Mouse (Mus musculus): ENCODE measurements around the gene Pfn3. TPM values are rescaled to one million over a fixed set of nuclear protein-coding genes. Genes with fewer than 3 reads are reported as not detected.

The Pfn3 gene
- total RNA-seq, 2 experiments from 2014 or later, result not detected

DNA sequence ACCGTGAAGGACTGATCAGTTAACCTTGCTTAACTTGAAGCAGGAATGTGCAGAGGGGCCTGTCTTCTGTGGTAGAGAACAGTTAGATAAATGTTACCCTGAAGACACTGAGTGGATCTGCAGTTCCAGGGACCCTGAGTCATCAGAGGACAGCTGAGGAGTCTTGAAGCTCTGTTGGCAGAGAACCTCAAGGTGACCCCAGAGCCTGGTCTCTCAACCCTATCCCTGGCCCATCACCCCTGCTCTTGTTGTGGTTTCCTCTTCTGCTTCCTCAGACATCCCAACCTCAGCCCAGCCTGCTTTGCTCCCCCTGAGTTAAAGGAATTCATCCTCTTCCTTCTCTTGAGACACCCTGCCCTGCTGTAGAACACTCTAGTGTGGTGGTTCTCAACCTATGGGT lies 16.9 kb downstream of the Pfn3 start, which contains the start of gene Slc34a1:
Gene Slc34a1, plus strand, starts transcription at position 100 of the 400 bp plus-strand sequence.
- no peak for DNase-seq

DNA sequence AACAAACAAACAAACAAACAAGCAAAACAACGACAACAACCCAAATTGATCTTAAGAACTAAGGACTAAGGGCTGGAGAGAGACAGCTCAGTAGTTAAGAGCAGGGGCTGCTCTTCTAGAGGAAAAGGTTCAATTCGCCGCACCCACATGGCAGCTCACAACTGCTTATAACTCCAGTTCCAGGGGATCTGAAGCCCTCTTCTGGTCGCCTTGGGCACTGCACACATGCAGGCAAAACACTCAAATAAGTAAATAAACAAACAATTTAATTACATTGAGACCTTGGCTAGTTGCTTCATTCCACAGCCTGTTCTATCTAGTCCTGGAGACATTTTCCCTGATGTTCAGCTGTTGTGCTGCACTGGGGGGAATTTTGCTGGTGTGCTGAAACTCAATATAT lies 22.1 kb downstream of the Pfn3 start:
- DNase-seq, result no peak

DNA sequence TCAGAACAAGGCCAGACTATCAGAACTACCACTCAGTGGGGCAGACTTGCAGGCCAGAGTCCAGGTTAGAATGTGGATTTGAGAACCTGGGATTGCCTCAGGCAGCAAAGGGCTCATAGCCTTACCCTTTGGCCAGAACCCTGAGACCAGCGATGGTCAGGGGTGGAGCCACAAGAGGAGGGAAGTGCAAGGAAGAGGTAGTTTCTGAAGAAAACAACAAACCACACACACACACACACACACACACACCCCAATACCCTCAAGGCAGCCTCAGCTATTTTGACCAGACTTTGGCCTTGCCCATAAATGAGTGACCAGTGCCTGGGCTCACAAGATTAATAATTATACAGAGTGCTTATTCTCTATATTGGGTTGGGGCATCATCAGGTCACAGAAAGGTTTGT lies 23.4 kb downstream of the Pfn3 start:
- no peak for DNase-seq

DNA sequence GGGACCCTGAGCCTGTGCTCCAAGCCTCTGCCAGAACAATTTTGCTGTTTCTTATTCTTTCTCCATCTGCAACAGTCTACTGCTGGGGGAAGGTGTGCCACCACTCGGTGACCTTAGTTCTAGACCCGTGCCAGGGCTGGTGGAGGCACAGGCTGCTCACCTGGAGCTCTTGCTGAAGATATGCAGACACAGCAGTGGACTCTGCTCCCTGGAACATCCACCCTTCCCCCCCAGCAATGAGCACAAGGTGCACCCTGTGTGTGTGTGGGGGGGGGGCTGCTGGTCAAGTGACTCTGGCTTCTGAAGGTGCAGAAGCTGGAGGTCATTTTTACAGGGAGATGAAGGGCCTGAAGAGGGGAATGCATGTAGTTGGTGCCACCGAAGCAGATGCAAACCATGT lies 24.4 kb downstream of the Pfn3 start:
- no peak for DNase-seq

DNA sequence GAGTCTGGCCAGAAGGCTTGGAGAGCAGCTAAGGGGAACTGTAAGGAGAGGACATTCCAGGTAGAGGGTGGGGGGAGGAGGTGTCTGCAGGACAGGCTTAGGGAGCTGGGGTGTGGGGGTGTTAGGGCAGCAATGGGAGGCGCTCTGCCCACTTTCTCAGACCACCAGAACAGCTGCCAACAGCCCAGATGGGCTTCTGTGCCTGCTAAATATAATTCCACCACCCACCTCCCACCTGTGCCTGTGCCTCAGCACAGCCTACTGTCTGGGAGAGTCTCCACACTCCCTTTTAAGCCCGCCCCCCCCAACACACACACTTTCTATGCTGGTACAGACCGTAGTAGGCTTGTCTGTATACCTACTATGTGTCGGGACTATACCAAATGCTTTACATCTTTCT lies 33.2 kb downstream of the Pfn3 start:
- no peak for DNase-seq

DNA sequence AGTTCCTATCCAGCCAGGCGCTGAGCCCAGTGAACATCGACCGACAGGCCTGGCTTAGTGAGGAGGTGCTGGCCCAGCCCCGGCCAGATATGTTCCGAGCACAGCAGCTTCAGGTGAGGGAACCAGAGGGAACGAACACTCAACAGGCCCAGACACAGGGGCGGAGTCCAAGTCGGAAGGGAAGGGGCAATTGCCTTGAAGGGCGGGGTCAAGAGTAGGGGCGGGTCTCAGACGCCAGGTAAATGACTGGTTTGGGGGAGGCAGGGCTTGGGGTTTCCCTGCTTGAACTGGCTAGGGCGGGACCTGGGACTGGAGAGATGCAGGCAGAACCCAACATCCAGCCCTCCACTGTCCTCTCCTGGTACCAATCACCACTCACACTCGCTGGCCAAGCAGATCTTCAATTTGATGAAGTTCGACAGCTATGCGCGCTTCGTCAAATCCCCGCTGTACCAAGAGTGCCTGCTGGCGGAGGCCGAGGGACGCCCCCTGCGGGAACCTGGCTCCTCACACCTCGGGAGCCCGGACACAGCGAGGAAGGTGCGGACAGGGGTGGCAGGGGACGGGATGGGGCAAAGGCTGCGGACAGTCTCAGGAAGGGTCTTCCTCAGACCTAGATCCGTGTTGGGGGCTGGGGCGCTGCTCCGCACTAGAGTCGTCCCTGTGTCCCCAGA lies 36.0 kb downstream of the Pfn3 start:
- DNase-seq, result no peak

DNA sequence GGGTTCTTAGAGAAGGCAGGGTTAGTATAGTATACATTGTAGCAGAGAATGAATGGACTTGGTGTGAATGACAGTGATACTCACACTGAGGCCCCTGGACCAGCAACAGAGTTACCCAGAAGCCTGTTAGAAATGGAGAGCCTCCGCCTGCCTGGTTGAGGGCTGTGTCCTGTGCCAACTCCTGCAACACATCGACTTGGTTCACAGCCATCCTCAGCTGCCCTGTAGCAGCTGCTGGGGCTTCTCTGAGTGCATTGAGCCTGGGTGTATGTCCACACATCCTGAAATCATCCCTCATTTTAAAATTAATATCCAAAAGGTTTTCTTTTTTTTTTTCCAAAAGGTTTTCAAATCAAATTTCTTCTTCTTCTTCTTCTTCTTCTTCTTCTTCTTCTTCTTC lies 39.2 kb downstream of the Pfn3 start:
- no peak for DNase-seq

DNA sequence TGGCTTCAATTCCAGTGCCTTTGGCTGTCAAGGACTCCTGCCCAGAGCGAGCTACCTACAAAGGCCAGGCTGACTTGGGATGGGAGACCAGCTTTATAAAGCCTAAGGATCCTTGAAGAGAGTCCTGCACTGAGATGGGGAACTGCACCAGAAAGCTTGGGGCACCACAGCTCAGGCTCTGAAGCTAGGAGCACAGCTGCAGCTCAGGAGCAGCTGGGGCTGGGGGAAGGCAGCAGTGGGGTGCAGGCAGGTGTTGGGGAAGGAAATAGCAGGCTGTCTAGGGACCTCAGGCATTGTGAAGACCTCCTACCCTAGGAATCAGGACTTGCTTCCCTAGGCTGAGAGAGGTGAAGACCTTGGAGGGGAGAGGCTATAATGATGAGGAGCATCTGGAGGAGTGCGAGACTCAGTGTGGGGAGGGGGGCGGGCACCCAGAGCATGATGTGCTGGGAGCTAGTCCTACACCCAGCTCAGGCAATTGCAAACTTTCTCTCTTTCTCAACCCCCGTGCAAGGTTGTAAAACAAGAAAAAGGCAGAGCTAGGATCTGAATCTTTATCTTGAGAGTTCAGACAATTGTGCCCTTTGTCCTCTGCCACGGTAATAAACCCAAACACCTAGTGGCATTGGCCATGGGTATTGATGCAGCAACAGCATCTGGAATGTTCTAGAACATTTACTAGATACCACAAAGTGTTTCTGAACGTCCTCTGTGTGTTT lies 40.7 kb downstream of the Pfn3 start:
- DNase-seq, result no peak

DNA sequence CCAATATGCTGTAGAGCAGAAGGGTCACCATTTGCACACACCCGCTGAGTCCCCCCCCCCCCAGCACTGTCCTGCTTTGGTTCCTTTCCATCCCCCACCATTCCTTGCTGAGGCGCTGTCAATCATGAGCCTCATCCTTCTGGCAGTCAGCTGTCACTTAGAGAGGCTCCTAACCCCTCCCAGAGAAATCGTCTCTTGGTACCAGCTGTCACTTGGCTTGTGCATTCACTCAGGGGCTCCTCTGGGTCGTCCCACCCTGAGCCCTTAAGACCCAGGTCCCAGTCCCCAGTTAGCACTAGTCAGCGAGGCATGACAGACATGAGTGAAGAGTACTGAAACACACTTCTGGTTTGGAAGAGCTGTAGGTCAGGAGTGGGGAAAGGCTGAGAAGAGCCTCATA lies 43.3 kb downstream of the Pfn3 start:
- DNase-seq, result no peak

DNA sequence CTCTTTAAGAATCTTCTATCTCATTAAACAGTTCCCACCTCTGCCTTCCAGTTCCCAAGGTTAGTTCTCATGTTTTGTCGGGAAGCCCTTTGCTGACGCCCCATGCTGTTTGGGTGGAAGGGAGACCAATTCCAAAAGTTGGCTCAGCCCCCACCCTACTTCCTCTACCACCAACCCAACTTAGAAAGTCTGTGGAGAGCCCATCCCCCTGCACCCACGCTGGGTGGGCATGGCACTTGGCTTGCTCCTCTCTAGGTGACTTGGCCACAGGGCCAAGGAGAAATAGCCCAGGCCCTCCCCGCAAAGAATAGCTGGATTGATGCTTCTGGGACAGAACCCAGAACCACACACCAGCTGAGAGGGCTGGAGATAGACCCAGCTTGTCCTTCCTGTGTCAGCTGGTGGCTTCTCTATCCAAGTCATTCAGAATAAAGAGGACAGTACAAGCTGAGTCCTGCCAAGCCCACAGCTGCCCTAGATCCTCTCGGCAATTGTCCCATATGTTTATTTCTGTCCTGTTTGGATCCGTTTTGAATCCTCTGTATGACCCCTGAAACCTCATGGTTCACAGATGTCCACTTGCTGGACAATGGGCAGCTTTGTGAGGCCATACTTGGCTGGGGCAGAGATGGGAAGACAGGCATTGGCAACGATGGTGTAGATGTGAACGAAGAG lies 43.9 kb downstream of the Pfn3 start:
- peak; percentile 14 to 58 for DNase-seq

DNA sequence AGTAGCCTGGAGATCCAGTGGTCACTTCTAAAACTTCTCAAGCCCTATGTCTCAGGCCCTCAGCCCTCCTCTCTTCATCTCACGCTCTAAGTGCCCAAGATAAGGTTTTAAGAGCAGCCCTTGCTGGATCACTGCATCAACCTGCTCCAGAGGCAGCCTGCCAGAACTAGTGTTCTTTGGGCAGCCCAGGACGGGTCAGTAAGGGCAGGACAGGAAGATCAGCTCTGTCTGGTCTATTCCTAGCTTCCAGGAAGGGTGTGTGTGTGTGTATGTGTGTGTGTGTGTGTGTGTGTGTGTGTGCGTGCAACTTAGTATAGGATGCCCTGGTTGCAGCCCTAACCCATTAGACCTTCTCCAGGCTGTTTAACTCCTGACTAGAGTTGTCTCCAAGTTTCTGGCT lies 44.8 kb downstream of the Pfn3 start:
- DNase-seq, result peak; percentile 36 to 68

DNA sequence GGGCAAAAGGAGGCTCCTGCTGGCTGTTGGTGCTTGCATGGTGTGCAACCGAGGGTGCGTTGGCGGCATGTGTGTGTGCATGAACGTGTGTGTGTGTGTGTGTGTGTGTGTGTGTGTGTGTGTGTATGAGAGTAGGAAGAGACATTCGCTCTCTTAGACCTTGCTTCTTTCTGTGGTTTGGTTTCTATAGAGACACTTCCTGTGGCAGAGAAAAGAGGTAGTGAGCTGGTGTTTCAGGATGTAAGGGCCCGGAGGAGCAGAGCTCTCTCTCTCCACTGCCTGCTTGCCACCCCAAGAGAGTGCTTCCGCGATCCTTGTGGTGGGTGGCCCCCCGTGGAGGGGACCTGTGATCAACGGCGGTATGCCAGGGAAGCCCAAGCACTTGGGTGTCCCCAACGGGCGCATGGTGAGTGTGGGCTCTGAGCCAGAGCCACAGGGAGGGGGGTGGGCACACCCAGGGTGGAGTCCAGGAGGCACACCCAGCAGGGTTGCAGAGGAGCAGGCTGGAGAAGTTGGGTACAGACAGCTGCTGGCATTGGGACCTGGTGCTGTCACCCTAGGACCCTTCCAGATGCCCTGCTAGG lies 45.4 kb downstream of the Pfn3 start, which contains the start of gene Rgs14:
Gene Rgs14, plus strand, starts transcription at position 202 of the 584 bp plus-strand sequence.
- peak; percentile 35 to 60 for DNase-seq

DNA sequence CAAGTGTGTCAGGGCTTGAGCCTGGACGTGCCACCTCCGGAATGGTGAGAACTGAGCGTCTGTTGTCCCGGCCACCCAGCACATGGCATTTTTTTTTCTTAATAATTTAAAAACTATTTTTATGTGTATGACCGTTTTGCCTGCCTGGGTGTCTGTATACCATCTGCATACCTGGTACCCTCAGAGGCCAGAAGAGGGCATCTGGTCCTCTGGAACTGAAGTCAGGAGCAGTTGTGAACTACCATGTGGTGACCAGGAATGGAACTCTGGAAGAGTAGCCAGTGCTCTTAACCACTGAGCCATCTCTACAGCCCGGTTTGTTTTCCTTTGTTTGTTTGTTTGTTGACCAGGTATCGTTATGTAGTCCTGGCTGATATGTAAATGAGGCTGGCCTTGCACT lies 46.6 kb downstream of the Pfn3 start:
- no peak for DNase-seq

Small RNA genes within 50 kb of the gene (microRNA-seq; reads per million reads assigned to microRNA genes)
- 0.81 to 1.5 reads per million in 2 experiments for gene Mir6943

Other genes starting within 250 kb of the Pfn3 start
- 10 to 100 TPM; 51.8 to 51.9 TPM for gene Nsd1, start 205.4 kb downstream of the Pfn3 start, total RNA-seq (2021)
- gene Prelid1, start 94.7 kb downstream of the Pfn3 start, total RNA-seq (2021), result 10 to 100 TPM; 40.4 to 47.3 TPM
- 10 to 100 TPM; 35.2 to 38.0 TPM for gene Rab24, start 93.3 kb downstream of the Pfn3 start, total RNA-seq (2021)
- gene Mxd3, start 85.4 kb downstream of the Pfn3 start, total RNA-seq (2021), result under 1 TPM; 0.21 to 0.37 TPM
- gene Lman2, start 52.4 kb downstream of the Pfn3 start, total RNA-seq (2021), result 10 to 100 TPM; 46.7 to 51.6 TPM
- gene Rgs14, start 45.5 kb downstream of the Pfn3 start, total RNA-seq (2021), result 1 to 10 TPM in 1 of 2 experiments, under 1 TPM in 1; 0.57 to 1.5 TPM
- gene Slc34a1, start 17.0 kb downstream of the Pfn3 start, total RNA-seq (2021), result not detected
- not detected for gene F12, start 11.6 kb upstream of the Pfn3 start, total RNA-seq (2021)
- gene Grk6, start 29.8 kb upstream of the Pfn3 start, total RNA-seq (2021), result 10 to 100 TPM; 13.9 to 17.1 TPM
- under 1 TPM; 0.45 to 0.82 TPM for gene Prr7, start 49.0 kb upstream of the Pfn3 start, total RNA-seq (2021)
- 1 to 10 TPM; 5.7 to 6.4 TPM for gene Dbn1, start 72.9 kb upstream of the Pfn3 start, total RNA-seq (2021)
- gene Pdlim7, start 98.4 kb upstream of the Pfn3 start, total RNA-seq (2021), result 10 to 100 TPM; 42.2 to 46.6 TPM
- gene Dok3, start 114.1 kb upstream of the Pfn3 start, total RNA-seq (2021), result 1 to 10 TPM; 1.6 to 3.3 TPM
- 10 to 100 TPM; 11.6 to 13.8 TPM for gene Ddx41, start 121.4 kb upstream of the Pfn3 start, total RNA-seq (2021)
- 10 to 100 TPM; 11.7 to 14.3 TPM for gene Fam193b, start 155.9 kb upstream of the Pfn3 start, total RNA-seq (2021)
- 100 to 1,000 TPM in 1 of 2 experiments, 10 to 100 TPM in 1; 87.3 to 109 TPM for gene Tmed9, start 158.5 kb upstream of the Pfn3 start, total RNA-seq (2021)
- gene B4galt7, start 184.7 kb upstream of the Pfn3 start, total RNA-seq (2021), result 1 to 10 TPM; 8.3 to 9.4 TPM
- gene Caml, start 207.8 kb upstream of the Pfn3 start, total RNA-seq (2021), result 10 to 100 TPM; 11.6 to 11.7 TPM
- 10 to 100 TPM; 19.2 to 22.3 TPM for gene Ddx46, start 219.8 kb upstream of the Pfn3 start, total RNA-seq (2021)

All from heart, adult 18-20 months (tissue).